Comparison of ENCODE assay signal across 8 mouse cellular contexts in the genomic region with DNA sequence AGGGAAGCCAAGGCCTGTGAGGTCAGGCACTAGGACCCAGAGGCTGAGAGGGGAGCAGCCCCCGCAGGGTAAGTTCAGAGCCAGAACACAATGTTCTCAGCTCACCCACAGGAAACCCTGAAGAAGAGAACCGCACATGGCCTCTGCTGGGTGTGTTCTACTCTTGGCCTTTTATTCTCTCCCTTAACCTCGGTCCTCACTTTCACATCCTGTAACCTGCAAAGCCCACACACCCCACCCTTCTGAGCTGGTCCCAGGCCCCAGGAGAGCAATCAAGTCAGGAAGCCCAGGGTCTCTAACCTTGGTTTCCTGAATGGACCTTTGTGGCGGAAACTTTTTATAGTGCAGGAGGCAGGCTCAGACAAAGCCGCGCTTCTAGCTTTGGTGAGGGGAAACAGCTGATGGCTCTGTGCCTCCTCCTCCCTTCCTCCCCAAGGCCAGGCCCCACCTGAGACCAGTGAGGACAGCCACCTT. TPM values are rescaled to one million over a fixed set of nuclear protein-coding genes. Genes with fewer than 3 reads are reported as not detected.
DNase-seq lines count a peak whose midpoint lies in the region; ATAC-seq and TF ChIP-seq lines count a peak whose summit lies in the region.

No protein-coding gene starts in this region.

- no peak for TF ChIP-seq CTCF in cortical plate, adult 2 months (IDR thresholded peaks at IDR 0.05; ENCODE audit: extremely low read depth, insufficient read depth, low read length)
- TF ChIP-seq CTCF in olfactory bulb, adult 2 months (IDR thresholded peaks at IDR 0.05; ENCODE audit: insufficient read depth, low read depth, low read length): no peak

- peak; percentile 50 for DNase-seq in retina, postnatal 1 day
- DNase-seq in retina, embryonic 14.5 days (ENCODE audit: low spot score): no peak
- peak; percentile 80 for DNase-seq in heart, embryonic 10.5 days (ENCODE audit: low spot score)
- DNase-seq in kidney, adult 18-20 months: peak; percentile 78

- no peaks in the 10 kb centered on the region for H3K9me3 ChIP-seq in heart, embryonic 10.5 days
- H3K9me3 ChIP-seq in lung, embryonic 15.5 days: no peaks in the 10 kb centered on the region

- peaks cover 17% of the 10 kb centered on the region for H3K4me1 ChIP-seq in cortical plate, adult 2 months (ENCODE audit: control insufficient read depth, insufficient read depth, low read length)
- peaks cover 65% of the 10 kb centered on the region for H3K4me1 ChIP-seq in heart, embryonic 10.5 days
- H3K4me1 ChIP-seq in lung, embryonic 15.5 days: peaks cover 62% of the 10 kb centered on the region
- H3K4me1 ChIP-seq in olfactory bulb, adult 2 months (ENCODE audit: control insufficient read depth, insufficient read depth, low read length): peaks cover 44% of the 10 kb centered on the region

- TF ChIP-seq POLR2A in cortical plate, adult 2 months (IDR thresholded peaks at IDR 0.05; ENCODE audit: extremely low read depth, insufficient read depth, low read length): no peak
- 0 out of 2 replicates have a peak, but pooled peaks have one; percentile 12 for TF ChIP-seq POLR2A in olfactory bulb, adult 2 months (IDR thresholded peaks at IDR 0.05; ENCODE audit: insufficient read depth, low read depth, low read length)

- peak; percentile 17; the same call in 1 of the 2 replicates for ATAC-seq in lung, embryonic 15.5 days (ENCODE audit: borderline replicate concordance, extremely low read depth, low FRiP score, low TSS enrichment)
- ATAC-seq in erythroid progenitor cell, adult 5-6 weeks (replicated peaks; ENCODE audit: low FRiP score, poor library complexity, severe bottlenecking): no peak

- H3K27ac ChIP-seq in cortical plate, adult 2 months (ENCODE audit: insufficient read depth, low read length): peak overlapping the region; percentile 64
- H3K27ac ChIP-seq in heart, embryonic 10.5 days: peak overlapping the region; percentile 83
- H3K27ac ChIP-seq in lung, embryonic 15.5 days: peak overlapping the region; percentile 71
- H3K27ac ChIP-seq in olfactory bulb, adult 2 months (ENCODE audit: insufficient read depth, low read depth, low read length): peak overlapping the region; percentile 93

- peaks cover 7% of the 10 kb centered on the region; the same call in 1 of the 2 replicates for H3K27me3 ChIP-seq in heart, embryonic 10.5 days (ENCODE audit: insufficient read depth, poor library complexity, severe bottlenecking)
- H3K27me3 ChIP-seq in lung, embryonic 15.5 days: no peaks in the 10 kb centered on the region; the same call in 1 of the 2 replicates

- no peaks in the 10 kb centered on the region for H3K36me3 ChIP-seq in heart, embryonic 10.5 days
- no peaks in the 10 kb centered on the region for H3K36me3 ChIP-seq in lung, embryonic 15.5 days

- no peak overlapping the region for H3K4me3 ChIP-seq in cortical plate, adult 2 months (ENCODE audit: insufficient read depth, low read length)
- H3K4me3 ChIP-seq in heart, embryonic 10.5 days: no peak overlapping the region
- H3K4me3 ChIP-seq in lung, embryonic 15.5 days: no peak overlapping the region
- no peak overlapping the region for H3K4me3 ChIP-seq in olfactory bulb, adult 2 months (ENCODE audit: insufficient read depth, low read depth, low read length)

- no peak overlapping the region for H3K9ac ChIP-seq in lung, embryonic 15.5 days

- 22% methylated on average over 6 of the region's 6 CpGs for WGBS in heart, embryonic 10.5 days
- 12% methylated on average over 6 of the region's 6 CpGs for WGBS in lung, embryonic 15.5 days
- WGBS in olfactory bulb, adult 2 months: 12% methylated on average over 6 of the region's 6 CpGs

- H3K4me2 ChIP-seq in lung, embryonic 15.5 days: peak overlapping the region; percentile 23

RNA-seq across cellular contexts. Expression of a gene that starts 22.6 kb away (rescaled TPM):
- polyA plus RNA-seq in cortical plate, adult 2 months (2012; rRNA removed): 35.7 and 38.3 TPM in 2 replicates
- polyA plus RNA-seq in heart, embryonic 10.5 days (2016; fragmentation: Nextera tagmentation; extraction: Ambion mirVana): 17.6 and 32.8 TPM in 2 replicates
- 43.2 and 49.6 TPM in 2 replicates for polyA plus RNA-seq in lung, embryonic 15.5 days (2015; fragmentation: Nextera tagmentation; extraction: Ambion mirVana)
- 264 TPM in 1 of 2 replicates, not detected in the other for polyA plus RNA-seq in olfactory bulb, adult 2 months (2012; ENCODE audit: insufficient read depth, insufficient read length, low replicate concordance, missing spikeins)
- 0.72 and 3.8 TPM in 2 replicates for total RNA-seq in erythroid progenitor cell, adult 5-6 weeks (2015; ENCODE audit: low replicate concordance)
- 1.9 TPM in 1 of 2 replicates, not detected in the other for total RNA-seq in erythroid progenitor cell, adult 5-6 weeks (2017; ENCODE audit: low replicate concordance)

RNA-seq across cellular contexts. Expression of a gene that starts 28.4 kb away (rescaled TPM):
- polyA plus RNA-seq in cortical plate, adult 2 months (2012; rRNA removed): 22.5 and 22.7 TPM in 2 replicates
- polyA plus RNA-seq in heart, embryonic 10.5 days (2016; fragmentation: Nextera tagmentation; extraction: Ambion mirVana): 33.0 and 36.2 TPM in 2 replicates
- 42.4 and 45.2 TPM in 2 replicates for polyA plus RNA-seq in lung, embryonic 15.5 days (2015; fragmentation: Nextera tagmentation; extraction: Ambion mirVana)
- not detected in 2 replicates for polyA plus RNA-seq in olfactory bulb, adult 2 months (2012; ENCODE audit: insufficient read depth, insufficient read length, low replicate concordance, missing spikeins)
- total RNA-seq in erythroid progenitor cell, adult 5-6 weeks (2015; ENCODE audit: low replicate concordance): 11.3 and 21.6 TPM in 2 replicates
- total RNA-seq in erythroid progenitor cell, adult 5-6 weeks (2017; ENCODE audit: low replicate concordance): 9.6 and 22.6 TPM in 2 replicates

RNA-seq across cellular contexts. Expression of a gene that starts 28.7 kb away (rescaled TPM):
- 96.3 and 98.7 TPM in 2 replicates for polyA plus RNA-seq in cortical plate, adult 2 months (2012; rRNA removed)
- polyA plus RNA-seq in heart, embryonic 10.5 days (2016; fragmentation: Nextera tagmentation; extraction: Ambion mirVana): 93.3 and 94.6 TPM in 2 replicates
- 109 and 112 TPM in 2 replicates for polyA plus RNA-seq in lung, embryonic 15.5 days (2015; fragmentation: Nextera tagmentation; extraction: Ambion mirVana)
- polyA plus RNA-seq in olfactory bulb, adult 2 months (2012; ENCODE audit: insufficient read depth, insufficient read length, low replicate concordance, missing spikeins): not detected in 2 replicates
- total RNA-seq in erythroid progenitor cell, adult 5-6 weeks (2015; ENCODE audit: low replicate concordance): 42.5 and 54.5 TPM in 2 replicates
- 34.0 and 36.5 TPM in 2 replicates for total RNA-seq in erythroid progenitor cell, adult 5-6 weeks (2017; ENCODE audit: low replicate concordance)

Comparison
In these comparisons a context has a peak if more than half of its experiments do, and no peak if none do; other contexts are left out.
1. RNA of a gene that starts 28.4 kb away (polyA plus RNA-seq): 42.4 to 45.2 TPM in lung, embryonic 15.5 days, 33.0 to 36.2 TPM in heart, embryonic 10.5 days and 22.5 to 22.7 TPM in cortical plate, adult 2 months; not detected in olfactory bulb, adult 2 months; every median in the first group is over 10 times any median in the second.
2. Peak in every context shown above with its lines, with median percentiles within 50 percentile points of each other: H3K27ac ChIP-seq.